Mouse (Mus musculus) lung, postnatal 0 days (tissue): Measurements from ENCODE around the gene Plcl1. TPM values are rescaled to one million over a fixed set of nuclear protein-coding genes. Genes with fewer than 3 reads are reported as not detected.

Experiments
- ATAC-seq: fragments of 200-750 bp; cut with Nextera tagmentation; 2 replicates; pipeline ENCODE4 v1.8.0; 2017; ENCODE audit warnings: moderate library complexity
- DNase-seq: peaks from one replicate; pipeline ENCODE4 v3.0.0-alpha.2; 2016; ENCODE audit warnings: low spot score
- H3K27ac ChIP-seq: fragments of 300-500 bp; sonication (generic); 2 replicates; pipeline ENCODE4 v1.5.1; 2014; ENCODE audit warnings: antibody characterized with exemption, mild to moderate bottlenecking, low read length, mixed read lengths
- H3K27me3 ChIP-seq: fragments of 300-500 bp; sonication (generic); replicated peaks from 2 replicates; pipeline ENCODE4 v1.6.1; 2014; ENCODE audit warnings: low read length, mixed read lengths; ENCODE audit not compliant: insufficient read depth
- H3K36me3 ChIP-seq: fragments of 300-500 bp; sonication (generic); 2 replicates; pipeline ENCODE4 v1.6.1; 2014; ENCODE audit warnings: low read length, mixed read lengths; ENCODE audit not compliant: insufficient read depth
- H3K4me1 ChIP-seq: fragments of 300-500 bp; sonication (generic); 2 replicates; pipeline ENCODE4 v1.6.1; 2014; ENCODE audit warnings: antibody characterized with exemption, low read depth, low read length, mixed read lengths; ENCODE audit not compliant: insufficient read depth
- H3K4me2 ChIP-seq: fragments of 300-500 bp; sonication (generic); replicated peaks from 2 replicates; pipeline ENCODE4 v1.6.1; 2014; ENCODE audit warnings: low read depth, mild to moderate bottlenecking, low read length, moderate library complexity, mixed read lengths
- H3K4me3 ChIP-seq: fragments of 300-500 bp; sonication (generic); 2 replicates; pipeline ENCODE4 v1.5.1; 2014; ENCODE audit warnings: low read depth, low read length
- H3K9ac ChIP-seq: fragments of 300-500 bp; sonication (generic); replicated peaks from 2 replicates; pipeline ENCODE4 v1.6.1; 2014; ENCODE audit warnings: low read depth, mild to moderate bottlenecking
- H3K9me3 ChIP-seq: fragments of 300-500 bp; sonication (generic); 2 replicates; pipeline ENCODE4 v1.6.1; 2016; ENCODE audit warnings: low read length, mixed read lengths
- CTCF ChIP-seq: IDR thresholded peaks from 2 replicates; pipeline ENCODE4 v1.5.1; 2016; ENCODE audit warnings: antibody characterized with exemption, mild to moderate bottlenecking
- EP300 ChIP-seq: IDR thresholded peaks from 2 replicates; pipeline ENCODE4 v1.6.1; 2016; ENCODE audit warnings: antibody characterized with exemption, mild to moderate bottlenecking, control low read depth
- WGBS: fragments of 180-500 bp; shearing (Covaris S2); extraction: QIAGEN DNeasy Blood & Tissue Kit; methylation state at CpG from one replicate; pipeline ENCODE4 v1.1.7; 2014; 5-methylcytosine and 5-hydroxymethylcytosine counted together
- polyA plus RNA-seq: library from polyadenylated mRNA; unstranded; fragments of >200 nt; fragmentation: Nextera tagmentation; extraction: Ambion mirVana; gene quantifications from 2 replicates; pipeline ENCODE4 v1.2.1, GENCODE M21; 2015

Plcl1 gene
- polyA plus RNA-seq, 1 experiment from 2014 or later = 1.7 TPM

DNA sequence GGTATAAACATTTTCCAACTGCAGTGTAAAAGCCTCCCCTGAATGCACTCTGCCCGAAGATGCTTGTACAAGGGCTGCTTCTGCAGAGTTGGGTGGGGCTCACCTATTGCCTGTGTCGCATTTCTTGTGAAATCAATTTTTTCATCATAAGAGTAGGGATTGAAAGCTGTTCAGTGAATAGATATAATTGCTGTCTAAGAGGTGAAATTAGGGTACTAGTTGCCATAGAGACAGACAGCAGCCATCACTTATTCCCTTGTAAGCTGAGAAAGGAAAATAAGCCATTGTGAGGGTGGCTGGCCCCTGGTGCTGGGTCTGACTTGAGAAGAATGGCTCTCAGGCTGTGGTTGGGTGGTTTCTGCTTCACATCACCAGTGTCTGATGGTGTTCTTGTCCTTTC lies 299.0 kb downstream of the Plcl1 start:
- Histone ChIP-seq H3K9me3 (no peaks in the 10 kb centered on the region), H3K27me3 (no peaks in the 10 kb centered on the region), H3K9ac (no peak overlapping the region), H3K4me1 (no peaks in the 10 kb centered on the region), H3K27ac (no peak overlapping the region), H3K4me2 (no peak overlapping the region), H3K4me3 (no peak overlapping the region), H3K36me3 (no peaks in the 10 kb centered on the region)
- ATAC-seq (no peak), DNase-seq (no peak)
- TF ChIP-seq CTCF (no peak), EP300 (no peak)
- WGBS = 62% methylated on average over 2 of the region's 2 CpGs

DNA sequence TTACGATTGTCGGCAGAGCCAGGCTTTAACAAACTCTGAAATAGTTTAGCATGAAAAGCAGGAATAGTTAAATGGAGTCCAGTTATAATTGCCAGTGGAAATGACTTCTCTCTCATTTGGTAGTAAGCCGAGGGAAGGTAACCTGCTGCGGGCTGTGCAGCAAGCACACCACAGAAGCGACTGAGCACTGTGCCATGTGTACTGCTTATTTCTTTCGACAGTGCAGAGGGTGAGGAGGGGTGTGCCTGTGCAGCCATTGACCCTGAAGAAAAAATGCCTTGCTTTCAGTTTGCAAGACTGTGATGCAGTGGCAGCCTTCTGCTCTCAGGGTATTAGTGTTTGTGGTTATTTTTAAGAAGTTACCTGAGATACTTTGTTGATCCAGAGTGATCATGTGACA lies 299.5 kb downstream of the Plcl1 start:
- Histone ChIP-seq H3K4me1 (no peaks in the 10 kb centered on the region), H3K27ac (no peak overlapping the region), H3K36me3 (no peaks in the 10 kb centered on the region), H3K9ac (no peak overlapping the region), H3K27me3 (no peaks in the 10 kb centered on the region), H3K4me2 (no peak overlapping the region), H3K9me3 (no peaks in the 10 kb centered on the region), H3K4me3 (no peak overlapping the region)
- TF ChIP-seq CTCF (no peak), EP300 (no peak)
- ATAC-seq = no peak
- DNase-seq = no peak
- 86% methylated on average over 6 of the region's 6 CpGs for WGBS

DNA sequence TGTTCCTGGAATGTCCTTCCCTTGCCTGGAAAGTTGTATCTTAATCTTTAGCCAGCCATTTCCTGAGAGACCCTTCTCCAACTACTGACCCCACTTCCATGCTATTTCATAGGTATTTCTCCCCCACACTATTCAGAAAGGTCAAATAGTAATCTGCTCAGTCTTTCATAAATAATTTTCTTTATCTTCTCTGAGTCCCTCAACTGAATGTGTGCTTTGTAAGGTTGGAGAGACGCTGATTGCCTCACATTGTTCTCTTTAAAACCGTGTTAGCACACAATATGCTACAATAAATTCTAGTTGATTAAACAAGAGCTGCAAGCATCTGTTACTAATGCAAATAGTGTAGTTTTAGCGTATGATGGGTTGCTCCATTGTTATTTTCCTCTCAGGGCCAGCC lies 300.0 kb downstream of the Plcl1 start:
- Histone ChIP-seq H3K9me3 (no peaks in the 10 kb centered on the region), H3K4me2 (no peak overlapping the region), H3K9ac (no peak overlapping the region), H3K4me3 (no peak overlapping the region), H3K4me1 (no peaks in the 10 kb centered on the region), H3K27ac (no peak overlapping the region), H3K36me3 (no peaks in the 10 kb centered on the region), H3K27me3 (no peaks in the 10 kb centered on the region)
- 71% methylated on average over 3 of the region's 3 CpGs for WGBS
- no peak for DNase-seq
- ATAC-seq = no peak
- TF ChIP-seq CTCF (no peak), EP300 (no peak)

DNA sequence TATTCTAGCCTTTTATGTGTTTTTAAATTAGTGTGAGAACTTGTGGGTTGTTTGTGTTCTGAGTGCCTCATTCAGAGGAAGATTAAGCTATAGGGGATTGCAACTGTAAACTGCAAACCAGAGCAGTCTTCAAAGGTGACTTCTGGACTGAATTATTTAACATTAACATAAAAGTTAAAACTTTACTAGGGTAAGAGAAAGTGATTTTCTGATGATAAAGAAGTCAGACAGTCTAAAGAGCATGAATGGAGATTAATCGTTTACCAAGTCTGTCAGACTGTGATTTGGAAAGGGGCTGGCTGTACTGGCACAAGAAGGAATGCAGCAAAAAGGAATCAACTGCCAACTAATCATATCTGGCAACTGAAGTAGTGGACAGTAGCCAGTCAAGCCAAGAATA lies 301.2 kb downstream of the Plcl1 start:
- no peak overlapping the region for H3K27ac ChIP-seq
- no peak for DNase-seq
- no peak overlapping the region for H3K4me2 ChIP-seq
- no peaks in the 10 kb centered on the region for H3K36me3 ChIP-seq
- TF ChIP-seq CTCF = no peak
- no peak for TF ChIP-seq EP300
- ATAC-seq = no peak
- H3K4me1 ChIP-seq = no peaks in the 10 kb centered on the region
- no peaks in the 10 kb centered on the region for H3K27me3 ChIP-seq
- H3K4me3 ChIP-seq = no peak overlapping the region
- no peaks in the 10 kb centered on the region for H3K9me3 ChIP-seq
- WGBS = 32% methylated on average over 1 of the region's 1 CpGs
- H3K9ac ChIP-seq = no peak overlapping the region

DNA sequence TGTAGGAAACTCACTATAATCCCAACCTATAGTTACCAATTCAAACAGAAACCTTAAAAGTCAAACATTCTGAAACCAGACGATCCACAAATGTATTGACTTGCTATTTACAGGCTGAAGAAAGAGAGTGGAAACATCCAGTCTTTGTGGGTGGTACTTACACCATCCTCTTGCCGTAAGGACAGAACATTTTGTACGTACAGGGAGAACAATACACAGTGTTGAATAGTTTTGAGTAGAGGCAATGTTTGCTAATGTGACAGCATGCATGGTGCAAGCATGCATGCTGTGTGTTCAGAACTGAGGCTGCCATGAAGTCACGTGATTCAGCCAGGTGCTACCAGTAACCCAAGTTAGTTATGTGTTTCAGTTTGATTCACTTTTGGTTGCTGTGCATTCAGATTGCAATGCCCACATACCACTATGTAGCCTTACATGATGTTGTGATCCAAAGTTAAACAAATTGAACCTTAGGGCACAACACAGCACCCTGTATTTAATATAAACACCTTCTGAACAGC lies 311.6 kb downstream of the Plcl1 start:
- peak; percentile 79 for TF ChIP-seq EP300
- TF ChIP-seq CTCF = no peak
- Histone ChIP-seq H3K9me3 (no peaks in the 10 kb centered on the region), H3K9ac (no peak overlapping the region), H3K4me3 (no peak overlapping the region), H3K4me2 (no peak overlapping the region), H3K27me3 (no peaks in the 10 kb centered on the region), H3K4me1 (no peaks in the 10 kb centered on the region), H3K36me3 (no peaks in the 10 kb centered on the region), H3K27ac (no peak overlapping the region)
- WGBS = 61% methylated on average over 4 of the region's 4 CpGs
- DNase-seq (no peak), ATAC-seq (no peak)

DNA sequence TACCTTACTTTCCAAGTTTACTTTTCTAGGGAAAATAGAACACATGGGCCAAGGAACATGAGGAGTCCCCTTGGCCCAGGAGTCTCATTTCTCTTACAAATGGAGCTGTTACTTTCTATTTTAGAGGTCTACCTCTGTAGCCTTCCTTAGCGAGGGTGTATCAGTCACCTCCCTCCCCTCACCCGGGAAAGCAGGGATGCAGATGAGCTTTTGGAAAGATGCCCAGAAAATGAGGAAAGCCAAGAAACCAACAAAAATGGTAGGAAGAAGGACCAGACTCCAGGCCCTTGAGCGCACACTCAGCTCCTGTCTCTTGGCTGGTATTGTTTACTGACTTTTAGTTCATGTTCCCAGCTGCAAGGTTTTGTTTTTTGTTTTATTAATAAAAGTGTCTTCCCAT lies 319.7 kb downstream of the Plcl1 start:
- no peak for ATAC-seq
- DNase-seq = no peak

DNA sequence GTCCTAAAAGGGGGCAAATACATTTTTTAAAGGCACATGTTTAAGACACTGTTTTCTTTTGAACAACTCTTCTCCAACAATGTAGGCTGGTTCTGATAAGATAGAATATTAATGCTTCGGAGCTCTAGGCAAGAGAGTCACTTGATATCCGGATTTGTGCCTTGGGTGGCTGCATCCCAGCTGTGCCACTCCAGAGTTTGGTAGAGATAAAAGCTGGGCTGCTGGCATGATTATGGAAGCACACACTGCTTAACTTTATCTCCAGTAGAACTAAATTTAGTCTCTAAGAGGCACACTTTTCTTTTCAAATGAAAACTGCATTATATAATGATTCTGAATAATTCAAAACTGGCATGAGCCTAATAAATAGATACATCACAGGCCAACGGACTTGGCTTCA lies 323.6 kb downstream of the Plcl1 start:
- Histone ChIP-seq H3K9me3 (no peaks in the 10 kb centered on the region), H3K9ac (no peak overlapping the region), H3K36me3 (no peaks in the 10 kb centered on the region), H3K4me1 (no peaks in the 10 kb centered on the region), H3K4me2 (no peak overlapping the region), H3K4me3 (no peak overlapping the region), H3K27me3 (no peaks in the 10 kb centered on the region), H3K27ac (no peak overlapping the region)
- ATAC-seq = no peak
- 86% methylated on average over 3 of the region's 3 CpGs for WGBS
- no peak for DNase-seq
- no peak for TF ChIP-seq CTCF
- TF ChIP-seq EP300 = no peak

More for the DNA sequence above, 319.7 kb downstream of the Plcl1 start:
- no peaks in the 10 kb centered on the region for H3K4me1 ChIP-seq
- no peak overlapping the region for H3K27ac ChIP-seq
- no peak overlapping the region for H3K4me3 ChIP-seq
- no peaks in the 10 kb centered on the region for H3K36me3 ChIP-seq
- no peak overlapping the region for H3K9ac ChIP-seq
- 40% methylated on average over 3 of the region's 3 CpGs for WGBS
- H3K4me2 ChIP-seq = no peak overlapping the region
- H3K27me3 ChIP-seq = no peaks in the 10 kb centered on the region
- no peaks in the 10 kb centered on the region for H3K9me3 ChIP-seq
- TF ChIP-seq CTCF (no peak), EP300 (no peak)
